Mouse (Mus musculus) C2C12 (cell line): Measurements from ENCODE around the gene Impdh1.

Experiments
- CEBPB ChIP-seq: IDR thresholded peaks from one replicate; pipeline ENCODE4 v1.6.1; 2011; ENCODE audit warnings: low read depth, mild to moderate bottlenecking, control low read depth, moderate library complexity
- CTCF ChIP-seq: IDR thresholded peaks from one replicate; pipeline ENCODE4 v1.5.1; 2011; ENCODE audit not compliant: control insufficient read depth, insufficient read depth, insufficient read length
- FOSL1 ChIP-seq: IDR thresholded peaks from one replicate; pipeline ENCODE4 v1.8.0; 2011; ENCODE audit warnings: mild to moderate bottlenecking, low read length; ENCODE audit not compliant: poor library complexity, insufficient read depth, severe bottlenecking
- MAX ChIP-seq: IDR thresholded peaks from one replicate; pipeline ENCODE4 v1.6.1; 2011; ENCODE audit warnings: mild to moderate bottlenecking, control low read depth
- USF1 ChIP-seq: IDR thresholded peaks from one replicate; pipeline ENCODE4 v1.6.1; 2011; ENCODE audit warnings: low read depth, mild to moderate bottlenecking, control low read depth, moderate library complexity

DNA sequence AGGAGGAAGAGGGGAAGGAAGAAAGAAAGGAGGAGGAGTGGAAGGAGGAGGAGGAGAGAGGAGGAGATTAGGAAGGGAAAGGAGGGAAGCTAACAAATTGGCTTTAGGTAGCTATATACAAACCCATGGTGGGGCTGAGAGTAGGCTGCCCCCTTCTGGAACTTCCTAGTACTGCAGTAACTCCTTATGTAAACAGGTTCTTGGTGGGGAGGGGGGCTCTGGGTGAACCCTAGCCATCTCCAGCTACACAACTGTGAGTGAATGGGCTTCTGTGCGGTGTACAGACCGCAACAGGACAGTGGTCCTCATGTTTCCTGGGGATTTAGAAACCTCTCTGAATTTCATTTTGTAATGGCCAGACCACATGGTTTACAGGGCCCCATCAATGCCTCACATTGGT, 24.6 kb upstream of the Impdh1 start:
- TF ChIP-seq CTCF (no peak), CEBPB (no peak), USF1 (no peak), MAX (no peak), FOSL1 (no peak)
